Mouse (Mus musculus) testis, postnatal 10 days (tissue): ENCODE measurements around the gene Grrp1.

Source experiments
- DNase-seq: peaks from one replicate; pipeline ENCODE4 v3.0.0; 2021; ENCODE audit warnings: low spot score

The Grrp1 gene

GRCm38 (mm10) chr4:134253722-134254324 lies at the start of gene Grrp1:
Gene Grrp1, minus strand, starts transcription at chr4:134254106.
- no peak for DNase-seq

GRCm38 (mm10) chr4:134302084-134302483 lies 48.2 kb upstream of the Grrp1 start:
- DNase-seq: no peak

DNA sequence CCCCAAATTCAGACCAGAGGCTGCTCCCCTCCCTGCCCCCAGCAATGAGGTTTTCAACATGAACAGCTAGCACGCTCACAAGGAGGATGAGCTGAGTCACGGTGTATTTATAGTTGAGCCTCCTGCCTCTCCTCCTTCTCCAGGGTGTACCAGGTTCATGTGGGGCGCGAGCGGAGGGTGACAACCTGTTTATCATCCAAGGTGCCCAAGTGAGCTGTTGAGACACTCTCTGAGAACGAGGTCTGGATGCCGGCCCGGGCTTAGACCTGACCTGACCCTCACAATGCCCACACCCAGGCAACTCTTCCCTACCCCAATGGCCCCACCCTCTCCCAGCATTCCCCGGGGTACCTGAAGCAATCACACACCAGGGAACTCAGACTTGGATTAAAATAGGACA lies 46.4 kb upstream of the Grrp1 start:
- peak; percentile 38 for DNase-seq

DNA sequence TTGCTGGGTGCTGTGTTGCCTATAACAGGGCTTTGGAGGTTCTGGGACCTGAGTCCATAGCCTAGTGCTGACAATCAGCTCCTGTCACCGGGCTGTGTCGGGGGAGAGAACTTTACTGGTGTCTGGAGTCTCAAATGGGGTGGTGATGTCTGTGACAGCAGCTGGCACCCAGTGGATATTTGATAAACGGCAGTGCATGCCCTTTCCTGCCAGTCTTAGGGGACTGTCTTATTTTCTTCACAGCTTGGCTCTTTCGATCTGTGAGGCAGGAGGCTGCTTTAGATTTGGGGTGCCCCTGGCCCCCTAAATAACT lies 45.5 kb upstream of the Grrp1 start:
- DNase-seq: no peak

GRCm38 (mm10) chr4:134298626-134299497 lies 45.0 kb upstream of the Grrp1 start:
- DNase-seq: no peak

GRCm38 (mm10) chr4:134297369-134297768 lies 43.5 kb upstream of the Grrp1 start:
- DNase-seq: peak; percentile 28

DNA sequence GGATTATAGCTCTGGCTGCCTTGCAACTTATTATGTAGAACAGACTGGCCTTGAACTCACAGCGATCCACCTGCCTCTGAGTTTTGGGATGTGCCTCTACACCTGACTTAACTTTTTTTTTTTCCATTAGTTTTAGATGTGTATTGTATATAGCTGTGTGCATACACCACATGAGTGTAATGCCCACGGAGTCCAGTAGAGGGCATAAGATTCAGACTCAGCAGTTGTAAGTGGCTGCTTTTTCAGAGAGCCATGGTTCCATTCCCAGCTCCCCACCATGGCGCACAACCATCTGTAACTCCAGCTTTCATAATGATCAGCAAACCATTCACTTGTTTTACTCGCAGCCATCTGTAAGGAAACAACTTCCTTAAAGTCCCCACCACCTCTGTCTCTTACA lies 42.6 kb upstream of the Grrp1 start:
- DNase-seq: peak; percentile 46

GRCm38 (mm10) chr4:134296096-134296495 lies 42.2 kb upstream of the Grrp1 start:
- peak; percentile 30 for DNase-seq

GRCm38 (mm10) chr4:134293692-134294163 lies 39.8 kb upstream of the Grrp1 start:
- DNase-seq: no peak

DNA sequence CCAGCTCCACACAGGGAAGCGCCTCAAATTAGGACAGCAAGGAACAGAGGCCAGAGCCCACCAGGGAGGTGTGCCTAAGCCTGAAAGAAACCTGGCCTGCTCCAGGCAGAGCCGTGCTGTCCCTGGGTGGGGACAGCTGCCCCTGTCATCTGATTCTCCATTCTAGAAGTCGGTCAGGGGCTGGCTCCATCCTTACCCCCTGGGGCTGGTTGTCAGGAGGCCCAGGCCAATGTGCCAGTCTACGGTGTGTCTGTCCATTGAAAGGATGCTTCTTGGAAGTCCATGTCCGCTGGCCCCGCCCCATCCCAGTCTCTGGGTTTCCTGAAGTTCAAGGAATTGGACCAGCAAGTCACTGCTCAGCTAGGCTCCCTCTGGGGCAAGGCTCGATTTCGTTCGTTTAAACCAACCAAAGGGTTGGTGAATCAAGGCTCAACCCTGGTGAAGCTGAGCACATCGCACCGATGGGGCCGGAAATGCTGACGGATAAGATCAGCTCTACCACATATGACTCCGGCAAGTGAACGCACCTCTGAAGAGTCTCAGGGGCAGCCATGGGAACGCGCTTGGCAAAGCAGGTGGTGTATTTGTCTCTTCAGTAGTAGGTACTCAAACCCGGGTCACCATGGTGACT lies 39.3 kb upstream of the Grrp1 start:
- DNase-seq: no peak

DNA sequence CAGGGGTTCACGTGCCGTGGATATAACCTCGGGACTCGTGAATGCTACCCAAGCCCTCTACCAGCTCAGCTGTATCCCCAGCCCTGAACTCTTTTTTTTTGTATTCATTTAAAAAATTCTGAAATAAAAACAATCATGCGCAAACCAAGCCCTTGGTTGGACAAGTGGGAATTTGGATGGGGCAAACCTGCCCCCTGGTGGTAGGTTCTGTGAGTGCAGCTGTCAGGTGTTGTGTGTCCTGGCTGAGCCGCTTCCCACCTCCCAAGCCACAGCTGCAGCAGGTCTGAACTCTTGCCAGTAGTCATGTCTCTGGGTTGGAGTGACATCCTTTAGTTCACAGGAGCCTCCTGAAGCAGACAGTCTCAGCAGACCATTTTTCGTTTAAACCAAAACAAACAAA lies 38.2 kb upstream of the Grrp1 start:
- DNase-seq: peak; percentile 89

- no peak for DNase-seq
Measured at GRCm38 (mm10) chr4:134288397-134289256, 34.7 kb upstream of the Grrp1 start.

DNA sequence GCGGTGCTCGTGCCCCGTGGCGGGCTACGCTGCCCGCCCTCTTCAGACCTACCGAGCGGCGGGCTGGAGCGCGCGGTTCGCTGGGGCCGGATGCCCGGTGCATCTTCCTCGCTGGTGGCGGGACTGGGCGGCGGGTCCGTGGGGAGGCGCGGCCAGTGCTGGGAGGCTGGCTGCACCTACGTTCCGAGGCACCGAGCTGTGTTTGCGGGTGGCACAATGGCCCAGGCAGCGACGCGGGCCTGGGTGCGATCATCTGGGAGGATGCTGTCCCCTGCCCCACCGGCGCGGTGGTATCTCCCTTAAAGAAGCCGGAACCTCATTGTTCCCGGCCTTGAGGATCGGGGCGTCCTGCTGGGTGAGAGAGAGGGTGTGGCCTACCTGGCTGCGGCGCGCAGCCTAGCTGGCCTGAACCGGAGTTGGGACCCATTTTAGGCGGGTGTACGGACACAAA lies 33.7 kb upstream of the Grrp1 start, which contains the start of gene Pdik1l:
Gene Pdik1l (minus strand): TSS at position 321 of the 451 bp plus-strand sequence.
- peak; percentile 81 for DNase-seq

GRCm38 (mm10) chr4:134287168-134287564 lies 33.3 kb upstream of the Grrp1 start:
- DNase-seq: peak; percentile 99

GRCm38 (mm10) chr4:134286226-134287167 lies 32.6 kb upstream of the Grrp1 start:
- peak; percentile 68 for DNase-seq

- no peak for DNase-seq
Measured at GRCm38 (mm10) chr4:134284942-134285341, 31.0 kb upstream of the Grrp1 start.

- DNase-seq: no peak
Measured at GRCm38 (mm10) chr4:134273417-134274345, 19.8 kb upstream of the Grrp1 start.

DNA sequence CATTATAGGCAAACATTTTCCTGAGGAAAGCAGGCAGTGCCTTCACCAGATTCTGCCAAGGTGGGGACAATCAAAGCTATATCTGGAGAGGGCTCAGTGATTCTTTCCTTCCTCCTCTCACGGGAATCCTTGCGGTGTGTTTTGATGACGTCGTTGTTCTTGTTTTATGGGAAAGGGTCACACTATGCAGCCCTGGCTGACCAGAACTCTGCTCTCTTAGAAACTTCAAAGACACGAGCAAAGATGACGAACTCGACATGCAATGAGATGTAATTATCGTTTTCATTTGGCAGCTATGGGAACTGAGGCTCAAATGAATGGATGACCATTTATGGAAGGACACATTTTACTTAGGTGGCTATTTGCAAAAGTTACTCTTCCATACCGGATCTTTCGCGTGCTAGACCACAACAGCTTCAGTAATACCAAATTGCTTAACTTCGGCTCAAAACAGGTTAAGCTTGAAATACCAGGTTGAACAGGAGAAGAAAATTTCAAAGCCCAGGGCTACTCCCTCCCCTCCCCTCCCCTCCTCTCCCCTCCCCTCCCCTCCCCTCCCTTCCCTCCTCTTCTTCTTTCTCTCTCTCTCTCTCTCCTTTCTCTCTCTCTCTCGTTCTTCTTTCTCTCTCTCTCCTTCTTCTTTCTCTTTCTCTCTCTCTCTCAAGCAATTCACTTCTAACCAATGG lies 19.0 kb upstream of the Grrp1 start:
- DNase-seq: no peak

DNA sequence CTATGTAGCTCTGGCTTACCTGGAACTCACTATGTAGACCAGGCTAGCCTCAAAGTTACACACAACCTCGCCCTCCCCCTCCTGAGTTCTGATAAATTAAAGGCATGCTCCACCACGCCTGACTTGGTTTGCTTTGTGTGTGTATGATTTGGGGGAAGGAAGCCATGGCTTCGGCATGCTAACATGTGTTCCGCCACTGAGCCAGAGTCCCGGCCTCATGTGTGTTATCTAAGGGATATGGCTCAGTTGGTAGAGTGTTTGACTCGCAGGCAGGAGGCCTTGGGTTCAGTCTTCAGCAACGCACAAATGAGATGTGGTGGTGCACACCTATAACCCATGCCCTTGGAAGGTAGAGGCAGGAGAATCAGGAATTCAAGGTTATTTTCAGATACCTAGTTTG lies 18.1 kb upstream of the Grrp1 start:
- no peak for DNase-seq
